Mouse (Mus musculus): ENCODE measurements around the gene Eif4b. TPM values are rescaled to one million over a fixed set of nuclear protein-coding genes. Genes with fewer than 3 reads are reported as not detected.

Gene Eif4b
- total RNA-seq (2021): 100 to 1,000 TPM; 173 to 179 TPM
- long read RNA-seq, experiment 1, transcript Eif4b-201 (15 exons, 3,854 nt): major isoform, 53 of 100 reads
- long read RNA-seq, experiment 1, partial matches to known transcripts: 35 of 100 reads
- long read RNA-seq, experiment 1, other reads (novel, unspliced or antisense): 12 of 100 reads
- long read RNA-seq, experiment 2, transcript Eif4b-201 (15 exons, 3,854 nt): major isoform, 44 of 71 reads
- long read RNA-seq, experiment 2, partial matches to known transcripts: 19 of 71 reads
- long read RNA-seq, experiment 2, other reads (novel, unspliced or antisense): 8 of 71 reads

DNA sequence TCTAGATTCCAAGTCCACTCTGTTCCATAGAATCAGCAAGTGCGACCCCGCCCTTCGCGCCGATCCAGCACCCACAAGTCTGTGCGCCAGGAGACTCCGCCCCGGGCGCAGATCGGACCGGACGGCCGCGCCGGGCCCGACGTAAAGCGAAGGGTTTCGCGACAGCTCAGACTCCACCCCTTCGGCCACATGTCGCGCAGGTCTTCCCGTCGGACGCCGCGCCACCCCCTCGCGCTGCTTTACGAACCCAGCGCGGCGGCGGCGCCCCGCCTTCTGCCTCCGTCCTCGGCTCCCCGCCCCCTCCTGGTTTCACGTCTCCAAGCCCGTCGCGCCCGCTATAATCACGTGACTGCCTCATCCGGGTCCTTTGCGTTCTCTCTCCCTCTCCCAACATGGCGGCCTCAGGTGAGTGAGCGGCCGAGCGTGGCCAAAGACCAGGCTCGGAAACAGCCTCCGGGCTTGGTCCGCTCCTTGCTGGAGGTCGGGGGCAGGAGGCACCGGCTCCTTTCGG, at the start of gene Eif4b:
Gene Eif4b (plus strand): TSS at position 215 of the 511 bp plus-strand sequence.
- DNase-seq (ENCODE audit: low spot score in 2 of 2): peak; percentile 99

DNA sequence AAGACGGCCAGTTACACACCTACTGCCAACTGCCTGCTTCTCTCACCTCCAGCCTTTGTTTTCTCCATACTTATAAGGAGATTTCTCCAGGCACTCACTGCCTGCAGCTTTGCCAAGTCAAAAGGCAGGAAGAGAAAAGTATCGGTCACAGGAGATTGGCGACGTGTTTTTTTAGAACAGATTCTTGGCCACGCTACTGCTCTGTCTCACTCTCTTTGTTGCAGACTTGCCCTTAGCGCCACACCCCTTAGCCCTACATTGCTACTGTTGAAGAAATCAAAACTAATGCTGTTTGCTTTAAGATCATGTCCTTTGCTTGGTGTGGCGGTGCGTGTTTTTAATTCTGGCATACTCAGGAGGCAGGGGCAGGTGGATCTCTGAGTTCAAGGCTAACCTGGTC, 49.7 kb upstream of the Eif4b start:
- DNase-seq (ENCODE audit: low spot score in 2 of 2): no peak

DNA sequence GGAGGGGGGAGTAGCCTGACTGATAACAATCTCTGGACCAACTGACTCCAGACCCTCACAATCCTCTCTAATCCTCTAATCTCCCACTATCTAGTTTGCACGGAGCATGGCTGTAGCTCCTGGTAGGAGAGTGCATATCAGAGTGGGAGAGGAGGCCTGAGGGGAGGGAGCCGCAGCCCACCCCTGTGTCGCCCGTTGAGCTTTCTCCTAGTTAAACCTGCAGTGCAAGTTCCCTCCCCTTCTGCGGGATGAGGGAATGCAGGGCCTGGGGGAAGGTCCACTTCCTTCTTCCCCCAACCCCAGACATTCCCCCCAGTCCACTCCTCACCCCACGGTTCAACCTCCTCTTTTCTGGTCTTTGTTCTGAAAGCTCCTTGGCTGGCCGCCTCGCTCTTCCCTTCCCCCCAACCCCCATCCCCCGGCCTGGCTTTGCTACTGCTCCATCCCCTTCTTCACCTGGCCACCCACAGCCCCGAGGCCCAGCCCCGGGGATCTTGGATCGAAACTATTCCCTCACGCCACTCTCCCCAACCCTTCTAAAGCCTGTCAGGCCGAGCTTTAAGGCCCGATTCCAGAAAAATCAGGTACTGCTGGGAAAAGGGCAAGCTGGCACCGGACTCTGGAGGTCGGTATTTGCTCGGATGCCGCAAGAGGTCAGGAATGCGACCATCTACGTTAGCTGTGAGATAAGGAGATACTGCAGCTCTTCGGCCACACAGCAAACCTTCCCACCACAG, 48.3 kb upstream of the Eif4b start:
- DNase-seq (ENCODE audit: low spot score in 2 of 2): no peak

DNA sequence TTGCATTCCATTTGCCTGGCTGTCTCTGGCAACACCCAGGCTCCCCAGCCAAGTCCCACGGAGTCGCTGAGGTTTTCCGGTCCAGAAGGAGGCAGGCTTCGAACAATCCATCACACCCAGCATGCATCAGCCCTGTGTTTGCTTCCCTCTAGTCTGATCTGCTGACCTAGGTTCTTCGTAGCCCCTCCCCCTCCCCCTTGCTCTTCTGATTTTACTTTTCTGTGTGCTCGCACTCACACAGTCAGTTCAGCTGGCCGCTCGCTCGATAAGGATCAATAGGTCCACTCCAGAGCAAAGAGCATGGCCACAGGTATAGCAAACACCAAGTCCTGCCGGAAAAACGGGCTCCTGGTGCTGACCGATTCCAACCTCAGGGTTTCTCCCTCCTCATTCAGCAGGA, 47.1 kb upstream of the Eif4b start:
- DNase-seq (ENCODE audit: low spot score in 2 of 2): no peak

DNA sequence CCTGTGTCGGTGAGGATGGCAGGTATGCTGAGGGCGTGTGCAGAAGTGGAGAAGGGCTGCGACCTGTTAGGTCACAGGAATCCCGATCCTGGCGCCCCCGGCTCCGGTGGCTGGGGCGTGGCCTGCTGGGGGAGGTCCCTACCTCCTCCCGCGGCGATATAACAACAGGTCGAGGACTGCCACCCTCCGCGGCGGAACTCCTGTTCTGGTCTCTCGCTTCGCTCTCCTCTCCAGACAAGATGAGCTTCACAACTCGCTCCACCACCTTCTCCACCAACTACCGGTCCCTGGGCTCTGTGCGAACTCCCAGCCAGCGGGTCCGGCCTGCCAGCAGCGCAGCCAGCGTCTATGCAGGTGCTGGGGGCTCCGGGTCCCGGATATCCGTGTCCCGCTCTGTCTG, 45.5 kb upstream of the Eif4b start, which contains the start of gene Krt18:
Gene Krt18 (plus strand): TSS at position 141 of the 400 bp plus-strand sequence.
- no peak for DNase-seq (ENCODE audit: low spot score in 2 of 2)

DNA sequence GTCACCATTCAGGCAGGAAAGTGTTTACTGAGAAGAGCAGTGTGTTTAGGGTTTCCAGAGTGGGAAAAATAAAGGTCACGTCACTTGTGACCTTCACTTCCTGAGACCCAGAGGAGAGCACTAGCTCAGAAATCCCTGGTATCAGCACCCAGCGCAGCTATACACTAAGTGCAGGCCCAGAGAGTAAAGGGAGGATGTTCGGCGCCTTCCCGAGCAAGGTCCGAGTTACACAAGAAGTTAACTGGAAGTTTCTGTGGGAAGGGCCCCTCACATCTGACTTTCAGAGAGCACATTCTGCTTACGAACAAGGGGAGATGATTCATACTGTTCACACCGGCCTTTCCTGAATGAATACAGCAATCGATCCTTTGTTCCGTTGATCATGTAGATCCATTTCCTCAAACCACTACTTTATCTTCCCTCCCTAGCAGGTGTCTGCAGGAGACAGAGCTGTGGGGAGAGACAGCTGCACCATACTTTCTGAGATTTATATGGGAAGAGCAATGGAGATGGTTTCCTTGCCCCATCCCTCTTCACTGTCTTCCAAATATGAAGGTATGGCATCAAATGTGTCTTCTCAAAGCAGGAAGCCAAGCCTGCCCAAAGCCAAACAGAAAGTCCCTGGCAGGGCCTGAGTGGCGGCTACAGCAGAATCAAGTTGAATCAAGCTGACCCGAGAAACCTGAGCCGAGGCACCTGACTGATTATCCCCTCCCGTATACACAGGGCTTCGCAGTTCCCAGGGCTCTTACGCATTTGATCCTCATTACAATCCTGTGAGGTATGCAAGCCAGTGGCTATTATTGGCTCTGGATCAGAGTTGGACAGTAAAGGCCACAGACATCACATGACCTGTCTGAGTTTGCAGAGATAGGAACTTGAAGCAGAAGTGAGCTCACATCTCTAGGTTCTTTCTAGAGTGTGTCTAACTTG, 39.2 kb upstream of the Eif4b start:
- no peak for DNase-seq (ENCODE audit: low spot score in 2 of 2)

DNA sequence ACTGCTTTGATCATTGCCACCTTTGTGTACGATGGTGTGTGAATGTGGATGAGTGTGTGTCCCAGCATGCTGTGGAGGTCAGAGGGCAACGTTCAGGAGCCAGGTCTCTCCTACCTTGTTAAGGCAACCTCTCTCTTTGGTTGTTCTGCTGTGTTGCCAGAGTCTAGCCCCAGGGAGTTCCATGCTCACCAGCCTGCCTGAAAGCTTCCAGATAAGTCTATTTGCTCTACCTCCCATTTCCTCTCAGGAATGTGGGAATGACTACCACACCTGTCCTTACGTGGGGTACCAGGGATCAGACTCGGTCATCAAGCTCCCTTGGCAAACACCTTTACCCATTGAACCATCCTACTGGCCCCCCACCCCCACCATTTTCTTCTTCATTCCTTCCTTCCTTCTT, 33.3 kb upstream of the Eif4b start:
- no peak for DNase-seq (ENCODE audit: low spot score in 2 of 2)

DNA sequence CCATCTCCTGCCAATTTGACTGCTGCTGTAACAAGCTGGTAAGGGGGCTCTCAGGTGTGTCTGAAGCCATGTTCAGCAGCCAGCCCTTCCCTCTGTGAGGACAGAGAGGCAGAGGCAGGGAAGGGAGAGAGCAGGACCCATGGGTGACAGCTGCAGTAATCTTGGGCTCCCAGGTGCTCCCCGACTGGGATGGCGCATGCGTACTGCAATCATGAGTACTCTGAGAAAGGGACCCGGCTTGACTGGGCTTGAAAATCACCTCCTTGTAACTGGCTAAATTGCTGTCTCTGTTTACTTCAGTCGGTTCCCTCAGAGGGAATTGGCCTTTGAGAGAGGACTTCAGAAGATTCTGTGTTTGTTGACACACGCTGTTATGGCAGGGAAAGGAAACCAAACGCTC, 31.6 kb upstream of the Eif4b start:
- DNase-seq (ENCODE audit: low spot score in 2 of 2): no peak

DNA sequence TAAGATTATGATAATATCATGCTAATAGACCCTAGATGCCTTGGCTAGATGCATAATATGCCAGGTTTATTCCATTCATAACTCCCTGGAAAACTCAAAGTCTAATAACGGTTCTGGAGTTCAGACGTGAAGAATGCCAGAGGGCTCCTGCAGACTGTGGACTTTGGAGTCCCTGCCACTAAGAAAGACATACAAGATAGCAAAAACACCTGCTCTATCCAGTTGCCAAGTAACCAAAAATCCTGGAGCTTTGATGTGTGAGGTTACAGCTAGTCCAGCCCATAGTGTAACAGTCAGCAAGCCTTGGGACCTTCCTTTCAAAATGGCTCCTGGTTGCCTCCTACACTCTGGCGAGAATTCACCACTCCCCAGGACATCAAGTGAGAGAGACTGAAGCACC, 28.8 kb upstream of the Eif4b start:
- no peak for DNase-seq (ENCODE audit: low spot score in 2 of 2)

DNA sequence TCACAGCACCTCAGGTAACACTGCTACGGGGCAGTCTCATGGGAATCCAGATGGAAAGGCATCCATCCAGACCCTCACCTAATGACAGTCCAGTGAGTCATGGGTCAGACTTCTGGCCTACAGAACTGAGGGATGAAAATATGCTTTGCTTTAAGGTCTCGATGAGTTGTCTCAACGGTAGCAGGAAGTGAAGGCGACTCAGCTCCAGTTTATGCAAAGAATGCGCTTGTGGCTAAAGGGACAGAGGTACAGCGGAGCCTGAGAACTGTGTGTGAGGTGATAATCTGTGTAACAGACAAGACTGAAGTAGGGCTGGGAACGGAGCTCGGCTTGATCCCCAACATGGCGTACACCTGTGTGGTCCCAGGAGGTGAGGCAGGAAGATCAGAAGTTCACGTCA, 27.9 kb upstream of the Eif4b start:
- DNase-seq (ENCODE audit: low spot score in 2 of 2): no peak

DNA sequence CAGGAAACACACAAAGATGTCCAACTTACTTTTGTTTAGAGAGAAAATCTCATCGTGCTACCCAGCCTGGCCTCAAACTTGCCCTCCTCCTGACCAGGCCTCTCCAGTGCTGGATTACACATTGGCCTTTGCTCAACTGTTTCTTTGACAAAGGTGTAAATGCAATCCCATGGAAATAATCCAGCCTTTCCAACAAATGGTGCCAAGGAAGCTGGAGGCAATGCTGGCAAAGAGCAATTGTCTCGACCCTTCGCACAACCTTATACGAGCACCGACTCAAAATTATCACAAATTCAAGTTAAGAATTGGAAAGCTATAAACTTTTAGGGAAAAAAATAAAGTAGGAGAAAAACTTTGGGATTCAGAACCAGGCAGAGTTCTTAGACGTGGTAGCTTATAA, 25.6 kb upstream of the Eif4b start:
- DNase-seq (ENCODE audit: low spot score in 2 of 2): no peak

DNA sequence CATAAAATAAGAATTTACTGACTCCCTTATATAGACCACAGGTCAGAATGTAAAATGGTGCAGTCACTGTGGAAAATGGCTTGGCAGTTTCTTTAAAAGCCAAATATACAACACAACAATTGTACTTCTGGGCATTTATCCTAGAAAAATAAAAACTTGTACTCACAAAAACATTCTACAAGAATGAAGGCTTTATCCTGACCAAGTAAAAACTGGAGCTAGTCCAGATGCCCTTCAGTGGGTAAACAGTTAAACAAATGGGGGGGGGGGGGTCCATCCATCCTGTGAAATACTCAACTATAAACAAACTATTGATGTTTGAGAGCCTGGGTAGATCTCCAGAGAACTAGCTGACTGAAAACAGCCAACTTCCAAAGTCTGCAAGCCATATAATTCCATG, 23.7 kb upstream of the Eif4b start:
- no peak for DNase-seq (ENCODE audit: low spot score in 2 of 2)

DNA sequence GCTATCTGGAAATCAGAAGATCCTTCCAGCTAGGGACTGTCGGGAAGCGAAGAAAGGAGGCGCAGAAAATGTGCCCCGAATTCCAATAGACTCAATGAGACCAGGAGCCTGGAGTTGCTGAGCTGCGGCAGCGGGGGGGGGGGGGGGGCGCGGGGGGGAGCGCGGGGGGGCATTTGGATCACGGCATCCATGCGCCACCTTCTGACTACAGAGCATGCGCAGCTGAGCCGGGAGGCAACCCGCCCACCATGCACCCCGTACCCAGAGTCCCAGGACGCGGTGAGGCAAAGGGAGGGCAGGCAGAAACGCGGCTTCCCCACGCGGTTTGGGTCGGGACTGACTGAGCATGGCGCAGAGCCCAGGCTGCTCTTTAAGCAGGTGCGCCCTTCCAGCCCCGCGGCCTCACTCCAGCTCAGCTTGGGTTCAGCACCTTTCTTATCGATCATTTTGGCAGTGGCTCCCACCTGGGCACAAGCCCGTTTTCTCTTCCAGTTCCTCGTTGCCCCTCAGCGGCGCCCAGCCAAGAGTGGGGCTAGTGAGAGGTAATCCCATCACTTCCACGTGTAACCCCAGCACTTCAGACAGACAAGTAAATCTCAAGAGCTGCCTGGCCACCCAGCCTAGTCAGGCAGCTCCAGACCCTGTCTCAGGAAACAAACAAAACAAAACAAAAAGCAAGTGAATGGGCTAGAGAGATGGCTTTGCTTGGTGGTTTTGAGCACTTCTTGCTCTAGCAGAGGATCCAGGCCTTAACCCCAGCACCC, 21.5 kb upstream of the Eif4b start:
- peak; percentile 61 to 68 for DNase-seq (ENCODE audit: low spot score in 2 of 2)

DNA sequence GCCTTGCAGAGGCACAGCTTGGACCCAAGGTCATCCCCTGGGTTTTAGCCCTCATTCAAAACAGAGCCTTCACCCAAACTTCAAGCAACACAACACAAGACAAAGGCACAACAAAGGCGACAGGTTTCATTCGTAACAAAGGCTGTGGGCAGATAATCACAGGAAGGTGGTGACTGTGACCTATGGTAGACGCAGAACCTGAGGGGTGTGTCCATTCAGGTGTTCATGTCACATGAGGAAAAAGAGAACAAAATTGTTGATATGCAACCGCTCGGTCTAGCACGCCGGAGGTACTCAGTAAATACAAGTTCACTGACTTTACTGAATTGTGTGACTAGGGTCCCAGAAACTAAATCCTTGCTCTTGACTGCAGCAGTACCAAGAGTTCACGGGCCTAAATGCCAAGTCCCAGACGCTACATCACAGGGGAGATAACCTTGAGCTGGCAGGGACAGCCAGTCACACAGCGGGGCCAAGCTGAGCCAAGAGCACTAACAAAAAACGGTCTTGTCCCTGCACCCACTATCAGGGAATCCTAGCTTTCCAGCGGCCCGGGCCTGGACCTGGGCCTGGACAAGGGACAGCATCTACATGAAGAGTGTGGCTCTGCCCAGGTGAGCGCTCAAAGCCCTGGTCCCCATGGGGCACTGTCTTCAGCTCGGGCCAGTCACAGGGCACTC, 16.9 kb upstream of the Eif4b start:
- no peak for DNase-seq (ENCODE audit: low spot score in 2 of 2)

DNA sequence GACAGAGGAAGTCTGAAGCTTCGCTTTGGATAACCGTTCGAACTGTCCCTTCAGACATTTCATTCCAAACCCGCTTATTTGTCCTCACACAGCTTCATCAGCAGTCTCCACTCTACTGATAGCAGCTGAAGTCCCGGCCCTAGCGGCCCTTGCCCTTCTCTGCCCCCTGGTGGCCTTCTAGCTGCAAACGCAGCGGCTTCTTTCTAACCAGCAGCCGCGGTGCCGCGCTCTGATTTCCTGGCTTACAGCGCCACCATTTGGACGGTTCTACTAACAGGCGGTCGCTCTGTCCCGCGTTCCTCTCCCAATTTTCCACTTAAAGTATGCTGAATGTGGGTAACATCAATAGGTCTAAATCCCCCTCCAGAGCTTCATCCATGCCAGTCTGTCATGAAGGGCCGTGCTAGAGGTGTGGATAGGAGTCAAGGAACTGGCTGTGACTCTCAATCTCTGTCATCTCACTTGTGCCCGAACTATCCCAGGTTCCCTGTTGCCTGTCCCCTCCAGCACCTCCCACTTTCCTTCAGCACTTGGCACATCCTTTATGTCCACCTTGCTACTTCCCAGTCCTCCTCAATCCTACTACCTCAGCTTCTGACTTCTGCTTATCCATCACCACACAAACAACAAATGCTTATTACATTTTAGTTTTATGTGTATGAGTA, 7.8 kb upstream of the Eif4b start:
- peak; percentile 92 to 97 for DNase-seq (ENCODE audit: low spot score in 2 of 2)

DNA sequence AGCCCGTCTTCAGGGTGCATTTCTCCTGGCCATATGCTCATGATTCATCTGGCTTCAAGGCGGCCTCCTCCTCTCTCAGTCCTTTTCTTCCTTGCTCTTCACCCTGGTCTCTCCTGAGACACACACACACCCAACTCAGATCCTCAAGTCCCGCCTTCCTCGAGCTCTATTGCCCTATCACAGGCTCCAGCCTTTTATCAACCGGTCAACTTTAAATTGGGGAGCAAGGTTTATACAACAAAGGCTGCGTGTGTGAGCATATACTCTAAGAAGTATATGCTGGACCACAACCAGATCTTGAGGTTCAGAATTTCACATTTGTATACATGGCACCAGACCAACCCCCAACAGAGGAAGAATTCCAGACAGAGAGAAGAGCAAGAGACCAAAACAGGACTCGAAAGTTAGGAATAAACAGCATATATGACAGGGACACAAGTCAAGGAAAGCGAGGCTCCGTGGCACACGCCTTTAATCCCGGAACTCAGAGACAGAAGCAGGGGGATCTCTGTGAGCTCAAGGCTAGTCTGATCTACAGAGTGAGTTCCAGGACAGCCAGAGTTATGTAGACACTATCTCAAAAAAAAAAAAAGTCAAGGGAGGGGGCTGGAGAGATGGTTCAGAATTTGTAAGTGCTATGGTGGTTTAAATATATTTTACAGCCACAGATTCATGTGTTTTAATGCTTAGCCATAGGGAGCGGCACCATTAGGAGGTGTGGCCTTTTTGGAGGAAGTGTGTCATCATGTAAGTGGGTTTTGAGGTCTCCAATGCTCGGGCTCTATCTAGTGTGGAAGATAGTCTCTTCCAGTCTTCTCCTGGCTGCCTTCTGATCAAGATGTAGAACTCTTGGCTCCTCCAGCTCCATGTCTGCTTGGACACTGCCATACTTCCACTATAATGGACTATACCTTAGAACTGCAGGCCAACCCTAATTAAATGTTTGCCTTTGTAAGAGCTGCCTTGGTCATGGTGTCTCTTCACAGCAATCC, 2.8 kb upstream of the Eif4b start:
- DNase-seq (ENCODE audit: low spot score in 2 of 2): no peak

DNA sequence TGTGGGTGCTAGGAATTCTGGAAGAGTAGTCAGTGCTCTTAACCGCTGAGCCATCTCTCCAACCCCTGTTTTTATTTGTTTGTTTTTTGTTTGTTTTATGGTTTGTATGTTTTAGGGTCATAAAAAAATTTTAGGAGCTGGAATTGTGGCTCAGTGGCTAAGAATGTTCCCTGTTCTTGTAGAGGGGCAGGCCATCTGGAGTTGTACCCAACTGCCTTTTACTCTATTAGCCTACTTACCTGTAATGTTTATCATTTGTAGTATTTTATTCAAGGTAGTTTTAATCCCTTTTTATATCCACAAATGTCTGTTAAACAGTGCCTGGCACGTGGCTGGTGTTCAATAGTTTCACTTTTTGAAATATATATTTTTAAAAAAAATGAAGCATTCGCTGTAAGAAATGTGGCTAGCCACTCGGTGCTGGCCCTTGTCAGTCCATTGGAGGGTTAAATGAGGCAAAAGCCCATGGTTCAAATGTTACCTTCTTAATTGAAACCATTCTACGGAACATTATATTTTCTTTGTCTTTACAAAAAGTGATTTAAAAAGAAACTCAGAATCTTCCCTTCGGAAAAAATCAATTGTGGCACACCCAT, 512 bp upstream of the Eif4b start:
- no peak for DNase-seq (ENCODE audit: low spot score in 2 of 2)
